Mouse (Mus musculus): ENCODE data around the gene Mtf1. TPM values are rescaled to one million over a fixed set of nuclear protein-coding genes. Genes with fewer than 3 reads are reported as not detected.

The Mtf1 gene
- polyA plus RNA-seq, 1 experiment from 2014 or later: 11.1 TPM

- H3K4me2 ChIP-seq (ENCODE audit: low read depth, low read length): peak within 1 kb of the TSS; percentile 75
- H3K36me3 ChIP-seq (ENCODE audit: control insufficient read depth, insufficient read depth, low read length): 0 out of 2 replicates have a peak, but pooled peaks cover 4% of the 10 kb centered on the region
- ATAC-seq: peak; percentile 18; the same call in 1 of the 2 replicates
- peak within 1 kb of the TSS; percentile 51; the same call in 1 of the 2 replicates for H3K9ac ChIP-seq (ENCODE audit: low read depth, low read length)
- peaks cover 5% of the 10 kb centered on the region; the same call in 1 of the 2 replicates for H3K4me1 ChIP-seq (ENCODE audit: control insufficient read depth, insufficient read depth, low read length)
- peaks cover 29% of the 10 kb centered on the region for H3K27me3 ChIP-seq (replicated peaks; ENCODE audit: control insufficient read depth, insufficient read depth, low read length)
- no peak within 1 kb of the TSS for H3K27ac ChIP-seq (ENCODE audit: low read length)
- 7% methylated on average over 38 of the region's 77 CpGs for WGBS
- peak within 1 kb of the TSS; percentile 49 for H3K4me3 ChIP-seq (ENCODE audit: low read length)
- no peaks in the 10 kb centered on the region for H3K9me3 ChIP-seq (ENCODE audit: control insufficient read depth, low read length)
Measured at GRCm38 (mm10) chr4:124861283-124862188, 59.6 kb downstream of the Mtf1 start, which contains the start of gene Maneal. Maneal (minus strand) TSS chr4:124862171.

- Histone ChIP-seq H3K27ac (ENCODE audit: low read length) (no peak overlapping the region), H3K4me3 (ENCODE audit: low read length) (no peak overlapping the region), H3K9me3 (ENCODE audit: control insufficient read depth, low read length) (no peaks in the 10 kb centered on the region), H3K4me1 (ENCODE audit: control insufficient read depth, insufficient read depth, low read length) (no peaks in the 10 kb centered on the region), H3K36me3 (ENCODE audit: control insufficient read depth, insufficient read depth, low read length) (no peaks in the 10 kb centered on the region), H3K4me2 (ENCODE audit: low read depth, low read length) (no peak overlapping the region), H3K27me3 (replicated peaks; ENCODE audit: control insufficient read depth, insufficient read depth, low read length) (no peaks in the 10 kb centered on the region), H3K9ac (ENCODE audit: low read depth, low read length) (no peak overlapping the region)
- 93% methylated on average over 1 of the region's 1 CpGs for WGBS
- ATAC-seq: no peak
Measured at GRCm38 (mm10) chr4:124872719-124873118, 70.8 kb downstream of the Mtf1 start.

- Histone ChIP-seq H3K36me3 (ENCODE audit: control insufficient read depth, insufficient read depth, low read length) (no peaks in the 10 kb centered on the region), H3K9me3 (ENCODE audit: control insufficient read depth, low read length) (no peaks in the 10 kb centered on the region), H3K4me2 (ENCODE audit: low read depth, low read length) (peak within 1 kb of the TSS; percentile 50), H3K4me3 (ENCODE audit: low read length) (peak within 1 kb of the TSS; percentile 39), H3K27me3 (replicated peaks; ENCODE audit: control insufficient read depth, insufficient read depth, low read length) (peaks cover 37% of the 10 kb centered on the region), H3K4me1 (ENCODE audit: control insufficient read depth, insufficient read depth, low read length) (peaks cover 5% of the 10 kb centered on the region; the same call in 1 of the 2 replicates), H3K27ac (ENCODE audit: low read length) (no peak within 1 kb of the TSS), H3K9ac (ENCODE audit: low read depth, low read length) (no peak within 1 kb of the TSS)
- no peak for ATAC-seq
- 8% methylated on average over 11 of the region's 11 CpGs for WGBS
Measured at GRCm38 (mm10) chr4:124880599-124880998, 78.7 kb downstream of the Mtf1 start, which contains the start of gene Epha10. Epha10 (plus strand) TSS chr4:124880899.

- Histone ChIP-seq H3K9me3 (ENCODE audit: control insufficient read depth, low read length) (no peaks in the 10 kb centered on the region), H3K4me2 (ENCODE audit: low read depth, low read length) (peak overlapping the region; percentile 50), H3K4me3 (ENCODE audit: low read length) (peak overlapping the region; percentile 39), H3K36me3 (ENCODE audit: control insufficient read depth, insufficient read depth, low read length) (no peaks in the 10 kb centered on the region), H3K27ac (ENCODE audit: low read length) (no peak overlapping the region), H3K9ac (ENCODE audit: low read depth, low read length) (no peak overlapping the region), H3K27me3 (replicated peaks; ENCODE audit: control insufficient read depth, insufficient read depth, low read length) (peaks cover 43% of the 10 kb centered on the region), H3K4me1 (ENCODE audit: control insufficient read depth, insufficient read depth, low read length) (peaks cover 5% of the 10 kb centered on the region; the same call in 1 of the 2 replicates)
- ATAC-seq: peak; percentile 70
- whole genome bisulfite sequencing: under 1% methylated on average over 37 of the region's 37 CpGs
Measured at GRCm38 (mm10) chr4:124881341-124881908, 79.5 kb downstream of the Mtf1 start.

GRCm38 (mm10) chr4:124882151-124882729 lies 80.3 kb downstream of the Mtf1 start:
- Histone ChIP-seq H3K27me3 (replicated peaks; ENCODE audit: control insufficient read depth, insufficient read depth, low read length) (peaks cover 43% of the 10 kb centered on the region), H3K27ac (ENCODE audit: low read length) (no peak overlapping the region), H3K4me2 (ENCODE audit: low read depth, low read length) (peak overlapping the region; percentile 50; the same call in 1 of the 2 replicates), H3K4me1 (ENCODE audit: control insufficient read depth, insufficient read depth, low read length) (peaks cover 5% of the 10 kb centered on the region; the same call in 1 of the 2 replicates), H3K9me3 (ENCODE audit: control insufficient read depth, low read length) (no peaks in the 10 kb centered on the region), H3K9ac (ENCODE audit: low read depth, low read length) (no peak overlapping the region), H3K4me3 (ENCODE audit: low read length) (no peak overlapping the region), H3K36me3 (ENCODE audit: control insufficient read depth, insufficient read depth, low read length) (no peaks in the 10 kb centered on the region)
- WGBS: 2% methylated on average over 37 of the region's 37 CpGs
- no peak for ATAC-seq

GRCm38 (mm10) chr4:124888702-124889101 lies 86.8 kb downstream of the Mtf1 start:
- no peak for ATAC-seq
- Histone ChIP-seq H3K27me3 (replicated peaks; ENCODE audit: control insufficient read depth, insufficient read depth, low read length) (peaks cover 25% of the 10 kb centered on the region), H3K36me3 (ENCODE audit: control insufficient read depth, insufficient read depth, low read length) (no peaks in the 10 kb centered on the region), H3K27ac (ENCODE audit: low read length) (no peak overlapping the region), H3K4me1 (ENCODE audit: control insufficient read depth, insufficient read depth, low read length) (no peaks in the 10 kb centered on the region), H3K4me2 (ENCODE audit: low read depth, low read length) (no peak overlapping the region), H3K9ac (ENCODE audit: low read depth, low read length) (no peak overlapping the region), H3K9me3 (ENCODE audit: control insufficient read depth, low read length) (no peaks in the 10 kb centered on the region), H3K4me3 (ENCODE audit: low read length) (no peak overlapping the region)
- WGBS: 69% methylated on average over 7 of the region's 7 CpGs

- no peaks in the 10 kb centered on the region for H3K9me3 ChIP-seq (ENCODE audit: control insufficient read depth, low read length)
- no peak overlapping the region for H3K4me2 ChIP-seq (ENCODE audit: low read depth, low read length)
- H3K9ac ChIP-seq (ENCODE audit: low read depth, low read length): no peak overlapping the region
- H3K36me3 ChIP-seq (ENCODE audit: control insufficient read depth, insufficient read depth, low read length): no peaks in the 10 kb centered on the region
- no peak overlapping the region for H3K4me3 ChIP-seq (ENCODE audit: low read length)
- ATAC-seq: no peak
- WGBS: 83% methylated on average over 2 of the region's 2 CpGs
- peaks cover 6% of the 10 kb centered on the region for H3K4me1 ChIP-seq (ENCODE audit: control insufficient read depth, insufficient read depth, low read length)
- peaks cover 32% of the 10 kb centered on the region for H3K27me3 ChIP-seq (replicated peaks; ENCODE audit: control insufficient read depth, insufficient read depth, low read length)
- no peak overlapping the region for H3K27ac ChIP-seq (ENCODE audit: low read length)
Measured at GRCm38 (mm10) chr4:124889935-124890334, 88.0 kb downstream of the Mtf1 start.

GRCm38 (mm10) chr4:124890831-124891230 lies 88.9 kb downstream of the Mtf1 start:
- H3K4me2 ChIP-seq (ENCODE audit: low read depth, low read length): no peak overlapping the region
- H3K4me3 ChIP-seq (ENCODE audit: low read length): no peak overlapping the region
- H3K27ac ChIP-seq (ENCODE audit: low read length): no peak overlapping the region
- no peaks in the 10 kb centered on the region for H3K9me3 ChIP-seq (ENCODE audit: control insufficient read depth, low read length)
- peaks cover 6% of the 10 kb centered on the region for H3K4me1 ChIP-seq (ENCODE audit: control insufficient read depth, insufficient read depth, low read length)
- peaks cover 39% of the 10 kb centered on the region for H3K27me3 ChIP-seq (replicated peaks; ENCODE audit: control insufficient read depth, insufficient read depth, low read length)
- WGBS: 77% methylated on average over 5 of the region's 5 CpGs
- no peak for ATAC-seq
- H3K9ac ChIP-seq (ENCODE audit: low read depth, low read length): no peak overlapping the region
- no peaks in the 10 kb centered on the region for H3K36me3 ChIP-seq (ENCODE audit: control insufficient read depth, insufficient read depth, low read length)

GRCm38 (mm10) chr4:124893769-124894168 lies 91.9 kb downstream of the Mtf1 start:
- Histone ChIP-seq H3K4me1 (ENCODE audit: control insufficient read depth, insufficient read depth, low read length) (peaks cover 6% of the 10 kb centered on the region), H3K9me3 (ENCODE audit: control insufficient read depth, low read length) (no peaks in the 10 kb centered on the region), H3K27ac (ENCODE audit: low read length) (no peak overlapping the region), H3K4me3 (ENCODE audit: low read length) (no peak overlapping the region), H3K4me2 (ENCODE audit: low read depth, low read length) (no peak overlapping the region), H3K9ac (ENCODE audit: low read depth, low read length) (no peak overlapping the region), H3K27me3 (replicated peaks; ENCODE audit: control insufficient read depth, insufficient read depth, low read length) (peaks cover 35% of the 10 kb centered on the region), H3K36me3 (ENCODE audit: control insufficient read depth, insufficient read depth, low read length) (no peaks in the 10 kb centered on the region)
- no peak for ATAC-seq
- 31% methylated on average over 6 of the region's 6 CpGs for WGBS

Measured in intestine, embryonic 16.5 days (tissue).